ENCODE assay signal across 9 mouse cellular contexts in the genomic region with DNA sequence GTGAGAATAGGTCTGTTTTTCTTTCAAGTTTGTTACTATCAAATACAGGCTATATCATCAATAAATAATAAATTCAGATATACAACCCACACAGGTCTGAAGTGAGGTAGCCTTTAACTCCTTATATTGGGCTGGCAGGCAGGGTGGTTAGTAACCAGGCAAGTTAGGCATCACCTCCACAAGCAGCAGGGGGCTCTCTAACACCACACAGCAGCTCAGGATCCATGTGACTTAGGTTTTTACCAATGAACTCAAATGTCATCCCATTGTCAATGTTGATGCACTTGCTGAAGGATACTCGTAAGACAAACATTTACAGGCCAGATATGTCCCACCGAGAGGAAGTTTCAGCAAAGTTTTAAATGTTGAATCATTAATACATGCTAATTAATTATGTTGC. TPM values are rescaled to one million over a fixed set of nuclear protein-coding genes. Genes with fewer than 3 reads are reported as not detected.
DNase-seq lines count a peak whose midpoint lies in the region; ATAC-seq lines count a peak whose summit lies in the region.
"Had no signal": no experiment of that assay in that cellular context is flagged by ENCODE, and none has a peak within 500 bp of the region (broad histone marks: within the 10 kb centered on the region; RNA-seq: fewer than 3 reads in every experiment).

No protein-coding gene starts in this region.

- peak; percentile 23 for DNase-seq in limb, embryonic 11.5 days (ENCODE audit: low spot score)
- no peak for DNase-seq in limb, embryonic 10.5 days (ENCODE audit: low spot score)
- DNase-seq in adrenal gland, adult 8-10 months, result peak; percentile 34
- peak; percentile 62 for DNase-seq in heart, postnatal 4 days
- DNase-seq in naive thymus-derived CD4-positive, alpha-beta T cell, adult 2 months (ENCODE audit: low read depth), result peak; percentile 10
- DNase-seq in layer of hippocampus, adult 8-10 months (ENCODE audit: low spot score in 2 of 2), result no peak
- DNase-seq in cerebellum, adult 18-20 months, result no peak

- no peak overlapping the region for H3K4me3 ChIP-seq in limb, embryonic 11.5 days (ENCODE audit: low read depth, low read length)
- H3K4me3 ChIP-seq in limb, embryonic 10.5 days, result no peak overlapping the region
- H3K4me3 ChIP-seq: embryonic facial prominence, embryonic 13.5 days; limb, embryonic 15.5 days had no signal

- H3K9me3 ChIP-seq in limb, embryonic 11.5 days (ENCODE audit: control insufficient read depth, low read length), result no peaks in the 10 kb centered on the region
- H3K9me3 ChIP-seq in limb, embryonic 10.5 days (replicated peaks), result no peaks in the 10 kb centered on the region
- H3K9me3 ChIP-seq: embryonic facial prominence, embryonic 13.5 days; limb, embryonic 15.5 days had no signal

- no peak overlapping the region for H3K4me2 ChIP-seq in limb, embryonic 11.5 days (ENCODE audit: low read depth, severe bottlenecking)
- H3K4me2 ChIP-seq: embryonic facial prominence, embryonic 13.5 days; limb, embryonic 15.5 days had no signal

- no peak overlapping the region for H3K27ac ChIP-seq in limb, embryonic 11.5 days (replicated peaks; ENCODE audit: low read depth, low read length)
- H3K27ac ChIP-seq in limb, embryonic 10.5 days, result no peak overlapping the region
- H3K27ac ChIP-seq: embryonic facial prominence, embryonic 13.5 days; limb, embryonic 15.5 days had no signal

- H3K36me3 ChIP-seq in limb, embryonic 11.5 days (ENCODE audit: control insufficient read depth, insufficient read depth, low read length), result no peaks in the 10 kb centered on the region
- H3K36me3 ChIP-seq in limb, embryonic 10.5 days, result no peaks in the 10 kb centered on the region
- H3K36me3 ChIP-seq: embryonic facial prominence, embryonic 13.5 days; limb, embryonic 15.5 days had no signal

- no peak for ATAC-seq in limb, embryonic 11.5 days (ENCODE audit: insufficient number of reproducible peaks, low FRiP score, low TSS enrichment, low read depth)

- no peaks in the 10 kb centered on the region for H3K27me3 ChIP-seq in limb, embryonic 11.5 days (ENCODE audit: control insufficient read depth, insufficient read depth, low read length)
- H3K27me3 ChIP-seq in limb, embryonic 10.5 days (ENCODE audit: low read depth, poor library complexity, severe bottlenecking), result no peaks in the 10 kb centered on the region
- H3K27me3 ChIP-seq: embryonic facial prominence, embryonic 13.5 days; limb, embryonic 15.5 days had no signal

- H3K4me1 ChIP-seq in limb, embryonic 11.5 days (ENCODE audit: control insufficient read depth, insufficient read depth, low read length), result no peaks in the 10 kb centered on the region
- H3K4me1 ChIP-seq in limb, embryonic 10.5 days, result peaks cover 9% of the 10 kb centered on the region; the same call in 1 of the 2 replicates
- H3K4me1 ChIP-seq: limb, embryonic 15.5 days had no signal

- WGBS in limb, embryonic 11.5 days, result 87% methylated on average over 2 of the region's 2 CpGs
- 92% methylated on average over 2 of the region's 2 CpGs for WGBS in limb, embryonic 10.5 days

- H3K9ac ChIP-seq in limb, embryonic 11.5 days (ENCODE audit: low read length), result no peak overlapping the region
- H3K9ac ChIP-seq: embryonic facial prominence, embryonic 13.5 days; limb, embryonic 15.5 days had no signal

RNA-seq across cellular contexts. Expression of a gene that starts 4.0 kb away (rescaled TPM):
- polyA plus RNA-seq in limb, embryonic 11.5 days (2014; fragmentation: Nextera tagmentation; extraction: Ambion mirVana), result 4.1 and 4.3 TPM in 2 replicates
- polyA plus RNA-seq in limb, embryonic 10.5 days (2016; fragmentation: Nextera tagmentation; extraction: Ambion mirVana), result 2.5 and 3.0 TPM in 2 replicates
- 10 to 100 TPM; 13.0 to 48.9 (median 30.2) TPM for total RNA-seq in adrenal gland, adult 8-10 months (2022)
- total RNA-seq in heart, postnatal 4 days (2021), result 10 to 100 TPM in 1 of 2 experiments, 1 to 10 TPM in 1; 8.6 to 12.1 TPM
- total RNA-seq in layer of hippocampus, adult 8-10 months (2022), result 10 to 100 TPM; 18.9 to 20.1 (median 19.5) TPM

Comparison
In these comparisons a context has a peak if more than half of its experiments do, and no peak if none do; other contexts are left out.
1. DNase-seq: peak in limb, embryonic 11.5 days (single experiment), adrenal gland, adult 8-10 months (single experiment), heart, postnatal 4 days (single experiment) and naive thymus-derived CD4-positive, alpha-beta T cell, adult 2 months (single experiment); none in limb, embryonic 10.5 days (single experiment), layer of hippocampus, adult 8-10 months (0 of 2) and cerebellum, adult 18-20 months (0 of 2).